Mouse (Mus musculus): Measurements from ENCODE around the gene Ablim1. TPM values are rescaled to one million over a fixed set of nuclear protein-coding genes. Genes with fewer than 3 reads are reported as not detected.

Ablim1 gene
- polyA plus RNA-seq (2016; fragmentation: Nextera tagmentation; extraction: Ambion mirVana): 13.3 and 16.4 TPM in 2 replicates

DNA sequence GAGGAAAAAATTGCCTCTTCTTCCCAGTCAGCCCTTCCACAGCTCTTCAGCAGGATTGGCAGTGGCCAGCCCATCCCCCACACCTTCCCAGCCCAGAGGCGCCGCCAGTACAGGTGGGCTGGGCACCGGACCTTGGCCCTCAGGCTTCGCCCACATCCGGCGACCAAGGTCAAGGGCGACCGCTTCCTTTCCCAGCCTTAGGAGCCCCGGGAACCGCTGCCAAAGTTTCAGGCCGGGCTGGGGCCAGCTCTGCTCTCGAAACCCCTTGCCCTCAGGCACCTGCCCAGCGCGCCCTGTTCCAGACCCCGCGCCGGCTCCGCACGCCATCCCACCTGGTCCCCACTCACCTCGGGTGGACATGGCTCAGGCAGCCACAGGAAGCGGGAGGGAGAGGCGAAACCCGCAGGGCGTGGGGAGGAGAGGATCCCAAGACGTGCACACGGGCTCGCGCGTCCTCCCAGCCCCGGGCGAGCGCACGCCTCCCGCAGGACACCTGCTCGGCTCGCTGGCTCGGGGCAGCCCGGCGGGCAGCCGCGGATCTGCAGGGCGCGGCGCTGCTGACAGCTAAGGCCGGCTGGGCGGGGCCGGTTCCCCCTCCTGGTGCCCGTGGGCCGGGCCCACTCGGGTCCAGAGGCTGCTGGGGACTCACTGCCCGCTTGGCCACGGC, at the start of gene Ablim1:
Gene Ablim1, minus strand, starts transcription at position 574 of the 667 bp plus-strand sequence.
- WGBS: 3% methylated on average over 52 of the region's 52 CpGs
- Histone ChIP-seq H3K27ac (peak within 1 kb of the TSS; percentile 32), H3K27me3 (ENCODE audit: low read depth, poor library complexity, severe bottlenecking) (peaks cover 59% of the 10 kb centered on the region), H3K36me3 (no peaks in the 10 kb centered on the region), H3K4me1 (peaks cover 14% of the 10 kb centered on the region), H3K9me3 (replicated peaks) (no peaks in the 10 kb centered on the region), H3K4me3 (peak within 1 kb of the TSS; percentile 55)
- DNase-seq (ENCODE audit: low spot score): peak; percentile 56

GRCm38 (mm10) chr19:57363538-57363937, 48.8 kb upstream of the Ablim1 start:
- Histone ChIP-seq H3K36me3 (peaks cover 12% of the 10 kb centered on the region), H3K27ac (no peak overlapping the region), H3K4me1 (peaks cover 59% of the 10 kb centered on the region), H3K27me3 (ENCODE audit: low read depth, poor library complexity, severe bottlenecking) (no peaks in the 10 kb centered on the region), H3K4me3 (peak overlapping the region; percentile 93; the same call in 1 of the 2 replicates), H3K9me3 (replicated peaks) (no peaks in the 10 kb centered on the region)
- no peak for DNase-seq (ENCODE audit: low spot score)
- WGBS: 96% methylated on average over 7 of the region's 7 CpGs

GRCm38 (mm10) chr19:57363076-57363475, 48.4 kb upstream of the Ablim1 start:
- Histone ChIP-seq H3K27me3 (ENCODE audit: low read depth, poor library complexity, severe bottlenecking) (no peaks in the 10 kb centered on the region), H3K4me1 (peaks cover 61% of the 10 kb centered on the region), H3K4me3 (peak overlapping the region; percentile 93), H3K9me3 (replicated peaks) (no peaks in the 10 kb centered on the region), H3K36me3 (peaks cover 12% of the 10 kb centered on the region; the same call in 1 of the 2 replicates), H3K27ac (no peak overlapping the region)
- DNase-seq (ENCODE audit: low spot score): no peak
- WGBS: 57% methylated on average over 7 of the region's 7 CpGs

DNA sequence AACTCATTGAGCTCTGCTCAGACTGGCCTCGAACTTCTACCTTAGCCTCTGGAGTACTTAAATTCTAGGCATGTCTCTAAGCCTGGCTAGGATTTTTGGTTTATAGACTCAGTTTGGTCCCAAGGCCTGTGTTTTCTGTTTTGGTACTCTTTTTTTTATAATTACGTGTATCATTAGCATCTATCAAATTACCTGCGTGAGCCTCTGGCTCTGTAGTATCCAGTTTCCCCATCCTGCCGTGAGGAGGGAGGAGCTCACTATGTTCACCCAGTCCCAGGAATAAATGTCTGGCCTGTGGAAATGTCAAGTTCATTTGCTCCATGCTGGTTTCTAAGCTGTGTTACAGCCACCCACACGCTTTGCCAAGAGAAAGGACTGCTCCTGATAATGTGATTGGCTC, 47.9 kb upstream of the Ablim1 start:
- Histone ChIP-seq H3K27me3 (ENCODE audit: low read depth, poor library complexity, severe bottlenecking) (no peaks in the 10 kb centered on the region), H3K27ac (no peak overlapping the region), H3K4me1 (peaks cover 59% of the 10 kb centered on the region), H3K36me3 (peaks cover 11% of the 10 kb centered on the region; the same call in 1 of the 2 replicates), H3K9me3 (replicated peaks) (no peaks in the 10 kb centered on the region), H3K4me3 (peak overlapping the region; percentile 93)
- DNase-seq (ENCODE audit: low spot score): no peak
- 64% methylated on average over 5 of the region's 5 CpGs for WGBS

- Histone ChIP-seq H3K4me3 (peak overlapping the region; percentile 93), H3K9me3 (replicated peaks) (no peaks in the 10 kb centered on the region), H3K27ac (peak overlapping the region; percentile 99), H3K27me3 (ENCODE audit: low read depth, poor library complexity, severe bottlenecking) (no peaks in the 10 kb centered on the region), H3K36me3 (peaks cover 9% of the 10 kb centered on the region; the same call in 1 of the 2 replicates), H3K4me1 (peaks cover 54% of the 10 kb centered on the region)
- DNase-seq (ENCODE audit: low spot score): no peak
- WGBS: 19% methylated on average over 3 of the region's 3 CpGs
Observed at GRCm38 (mm10) chr19:57361939-57362307, 47.2 kb upstream of the Ablim1 start.

- peak overlapping the region; percentile 93 for H3K4me3 ChIP-seq
- WGBS: under 1% methylated on average over 78 of the region's 78 CpGs
- H3K27ac ChIP-seq: peak overlapping the region; percentile 99
- H3K36me3 ChIP-seq: peaks cover 9% of the 10 kb centered on the region; the same call in 1 of the 2 replicates
- DNase-seq (ENCODE audit: low spot score): peak; percentile 83
- no peaks in the 10 kb centered on the region for H3K9me3 ChIP-seq (replicated peaks)
- H3K27me3 ChIP-seq (ENCODE audit: low read depth, poor library complexity, severe bottlenecking): no peaks in the 10 kb centered on the region
- peaks cover 48% of the 10 kb centered on the region for H3K4me1 ChIP-seq
Observed at GRCm38 (mm10) chr19:57361131-57361938, 46.6 kb upstream of the Ablim1 start.

DNA sequence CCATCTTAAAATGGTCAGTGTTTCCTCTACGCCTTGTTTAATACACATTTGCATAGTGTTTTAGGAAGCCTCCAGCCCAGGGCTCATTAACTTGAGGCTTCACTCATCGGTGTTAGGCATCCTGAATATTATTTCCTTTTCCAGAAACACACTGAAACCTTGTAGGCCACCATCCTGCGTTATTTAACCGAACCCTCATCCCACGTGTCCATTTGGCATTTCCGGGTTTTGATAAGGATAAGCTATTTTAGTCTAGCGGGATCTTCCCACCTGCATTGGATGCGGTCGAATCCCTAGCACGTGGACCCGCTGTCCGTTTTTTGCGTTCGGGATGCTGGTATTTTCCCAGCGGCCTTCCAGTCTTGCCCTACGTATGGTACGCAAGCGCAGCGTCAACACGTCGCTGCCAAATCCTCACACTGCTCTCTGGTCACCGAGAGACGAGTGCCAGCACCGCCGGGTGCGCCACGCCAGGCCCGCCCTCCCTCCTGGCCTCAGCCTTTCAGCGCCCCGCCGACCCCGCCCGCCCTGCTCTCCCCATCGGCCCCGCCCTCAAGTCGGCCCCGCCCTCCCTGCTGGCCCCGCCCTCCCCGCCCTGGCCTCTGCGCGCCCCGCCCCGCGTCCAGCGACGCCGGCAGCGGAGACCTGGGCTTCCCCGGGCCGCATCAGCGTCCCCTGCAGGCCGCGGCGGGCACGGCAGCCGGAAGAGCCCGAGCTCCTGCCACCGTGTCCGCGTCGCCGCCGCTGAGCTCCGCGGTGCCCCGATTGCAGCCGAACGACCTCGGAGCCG, 45.8 kb upstream of the Ablim1 start, which contains the start of gene Fam160b1:
Gene Fam160b1, plus strand, starts transcription at position 340 of the 790 bp plus-strand sequence.
- H3K27me3 ChIP-seq (ENCODE audit: low read depth, poor library complexity, severe bottlenecking): no peaks in the 10 kb centered on the region
- H3K4me1 ChIP-seq: peaks cover 48% of the 10 kb centered on the region
- H3K4me3 ChIP-seq: peak within 1 kb of the TSS; percentile 93
- peak within 1 kb of the TSS; percentile 99 for H3K27ac ChIP-seq
- DNase-seq (ENCODE audit: low spot score): peak; percentile 99
- peaks cover 9% of the 10 kb centered on the region; the same call in 1 of the 2 replicates for H3K36me3 ChIP-seq
- 2% methylated on average over 67 of the region's 70 CpGs for WGBS
- H3K9me3 ChIP-seq (replicated peaks): no peaks in the 10 kb centered on the region

DNA sequence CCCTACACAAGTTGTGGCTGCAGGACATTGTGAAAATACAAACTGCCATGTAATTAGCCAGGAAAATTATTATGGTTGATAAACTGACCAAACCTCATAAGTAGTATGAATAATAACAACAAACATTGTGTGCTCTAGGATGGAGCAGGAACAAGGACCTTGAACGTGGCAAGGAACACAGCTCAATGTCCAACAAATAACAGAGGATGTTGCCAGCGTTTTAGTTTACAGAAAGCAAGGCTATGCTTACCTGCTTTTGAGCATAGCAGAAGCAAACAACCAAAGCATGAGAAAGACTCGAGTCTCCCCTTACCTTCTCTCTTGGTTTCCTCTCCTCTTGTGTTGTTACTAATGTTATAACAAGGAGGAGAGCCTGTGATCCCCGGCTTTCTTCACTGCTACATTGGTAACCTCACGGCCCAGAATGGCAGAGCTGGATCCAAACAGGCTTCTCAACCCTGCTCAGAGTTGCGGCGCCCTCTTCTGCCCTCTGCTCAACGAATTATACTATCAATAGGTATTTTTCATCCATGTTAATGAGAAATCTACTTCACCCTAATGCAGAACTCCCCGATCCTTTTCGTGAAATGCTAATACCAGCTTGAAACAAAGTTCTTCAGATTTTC, 45.1 kb upstream of the Ablim1 start:
- Histone ChIP-seq H3K36me3 (peaks cover 9% of the 10 kb centered on the region; the same call in 1 of the 2 replicates), H3K27ac (peak overlapping the region; percentile 99), H3K9me3 (replicated peaks) (no peaks in the 10 kb centered on the region), H3K4me1 (peaks cover 47% of the 10 kb centered on the region), H3K27me3 (ENCODE audit: low read depth, poor library complexity, severe bottlenecking) (no peaks in the 10 kb centered on the region), H3K4me3 (peak overlapping the region; percentile 93)
- DNase-seq (ENCODE audit: low spot score): no peak
- WGBS: 64% methylated on average over 10 of the region's 10 CpGs

DNA sequence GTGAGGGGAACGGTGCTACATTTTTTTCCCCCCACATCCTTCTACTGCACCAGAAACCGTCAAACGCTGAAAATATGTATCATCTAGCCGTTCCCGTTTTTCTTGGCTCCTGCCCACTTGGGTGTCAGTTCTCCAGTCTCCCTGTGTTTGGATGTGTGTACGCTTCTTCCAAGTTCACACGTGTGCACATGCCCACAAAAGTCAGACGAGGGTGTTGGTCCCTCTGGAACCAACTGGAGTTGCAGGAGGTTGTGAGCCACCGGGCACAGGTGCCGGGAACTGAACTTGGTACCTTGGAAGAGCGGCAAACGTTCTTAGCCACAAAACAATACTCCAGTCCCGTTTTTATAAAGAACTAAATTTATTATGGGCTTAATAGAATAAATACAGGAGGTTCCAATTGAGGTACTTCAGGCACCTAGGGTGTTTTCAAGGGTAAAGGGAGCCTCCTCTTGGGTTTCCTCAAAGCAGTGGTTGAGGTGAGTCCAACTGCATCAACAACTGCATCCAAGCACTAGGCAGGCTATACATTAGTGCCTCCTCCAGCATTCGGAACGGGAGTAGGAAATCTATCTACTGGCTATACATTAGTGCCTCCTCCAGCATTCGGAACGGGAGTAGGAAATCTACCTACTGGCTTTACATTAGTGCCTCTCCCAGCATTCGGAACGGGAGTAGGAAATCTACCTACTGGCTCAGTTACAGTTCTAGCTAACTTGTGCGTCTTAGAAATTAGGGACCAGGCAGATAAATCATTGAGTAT, 44.3 kb upstream of the Ablim1 start:
- no peaks in the 10 kb centered on the region for H3K9me3 ChIP-seq (replicated peaks)
- H3K27ac ChIP-seq: no peak overlapping the region
- no peaks in the 10 kb centered on the region for H3K27me3 ChIP-seq (ENCODE audit: low read depth, poor library complexity, severe bottlenecking)
- 97% methylated on average over 20 of the region's 20 CpGs for WGBS
- no peak for DNase-seq (ENCODE audit: low spot score)
- H3K4me3 ChIP-seq: no peak overlapping the region
- peaks cover 9% of the 10 kb centered on the region; the same call in 1 of the 2 replicates for H3K36me3 ChIP-seq
- peaks cover 39% of the 10 kb centered on the region for H3K4me1 ChIP-seq

DNA sequence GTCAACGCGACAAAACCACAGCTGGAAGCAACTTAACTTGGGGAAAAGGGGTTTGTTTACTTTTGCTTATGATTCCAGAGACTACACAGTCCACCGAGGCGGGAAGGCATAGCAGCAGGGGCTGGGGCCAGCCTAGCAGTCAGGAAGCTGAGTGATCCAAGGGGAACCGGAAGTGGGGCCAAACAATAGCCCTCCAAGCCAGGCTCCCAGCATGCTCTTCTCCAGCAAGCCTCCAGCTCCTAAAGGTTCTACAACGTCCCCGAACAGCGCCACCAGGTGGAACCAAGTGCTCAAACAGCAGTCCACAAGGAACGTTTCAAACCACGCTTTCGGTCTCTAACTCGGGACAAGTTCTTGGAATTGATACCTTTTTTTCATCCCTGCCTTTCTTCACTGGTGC, 43.6 kb upstream of the Ablim1 start:
- H3K27ac ChIP-seq: no peak overlapping the region
- DNase-seq (ENCODE audit: low spot score): no peak
- H3K9me3 ChIP-seq (replicated peaks): no peaks in the 10 kb centered on the region
- H3K4me1 ChIP-seq: peaks cover 36% of the 10 kb centered on the region
- H3K4me3 ChIP-seq: no peak overlapping the region
- WGBS: 89% methylated on average over 12 of the region's 12 CpGs
- H3K27me3 ChIP-seq (ENCODE audit: low read depth, poor library complexity, severe bottlenecking): no peaks in the 10 kb centered on the region
- H3K36me3 ChIP-seq: peaks cover 9% of the 10 kb centered on the region; the same call in 1 of the 2 replicates

- DNase-seq (ENCODE audit: low spot score): no peak
- H3K4me1 ChIP-seq: peaks cover 31% of the 10 kb centered on the region
- WGBS: 91% methylated on average over 5 of the region's 5 CpGs
- H3K4me3 ChIP-seq: no peak overlapping the region
- H3K27me3 ChIP-seq (ENCODE audit: low read depth, poor library complexity, severe bottlenecking): no peaks in the 10 kb centered on the region
- H3K36me3 ChIP-seq: peaks cover 9% of the 10 kb centered on the region; the same call in 1 of the 2 replicates
- H3K9me3 ChIP-seq (replicated peaks): no peaks in the 10 kb centered on the region
- no peak overlapping the region for H3K27ac ChIP-seq
Observed at GRCm38 (mm10) chr19:57357811-57358210, 43.1 kb upstream of the Ablim1 start.

All from limb, embryonic 10.5 days (tissue).